Mouse (Mus musculus): ENCODE results near the gene Stag2. TPM values are rescaled to one million over a fixed set of nuclear protein-coding genes. Genes with fewer than 3 reads are reported as not detected.

The Stag2 gene
- polyA plus RNA-seq, 1 experiment from 2014 or later, result 42.9 TPM

GRCm38 (mm10) chrX:42165455-42165854 lies 16.3 kb downstream of the Stag2 start:
- WGBS, result 86% methylated on average over 1 of the region's 1 CpGs
- no peaks in the 10 kb centered on the region for H3K9me3 ChIP-seq (ENCODE audit: control insufficient read depth, low read length)
- 0 out of 4 replicates have a peak, but pooled peaks cover 0 to 2% of the 10 kb centered on the region in 2 experiments for H3K4me1 ChIP-seq (ENCODE audit: control insufficient read depth in 2 of 2, insufficient read depth in 2 of 2, low read length in 2 of 2)
- no peak overlapping the region for H3K27ac ChIP-seq (replicated peaks in 1 of 2; ENCODE audit: control insufficient read depth in 1 of 2, insufficient read depth in 1 of 2, low read depth in 2 of 2, low read length in 2 of 2)
- H3K9ac ChIP-seq (ENCODE audit: low read length), result no peak overlapping the region
- H3K4me3 ChIP-seq (ENCODE audit: control insufficient read depth in 1 of 2, insufficient read depth in 1 of 2, low read depth in 1 of 2, low read length in 2 of 2), result no peak overlapping the region
- no peak for ATAC-seq (ENCODE audit: insufficient number of reproducible peaks, insufficient read depth, low FRiP score, low read depth)
- no peaks in the 10 kb centered on the region for H3K27me3 ChIP-seq (ENCODE audit: control insufficient read depth, insufficient read depth, low read length)
- no peaks in the 10 kb centered on the region for H3K36me3 ChIP-seq (ENCODE audit: control insufficient read depth, insufficient read depth, low read length)
- H3K4me2 ChIP-seq (ENCODE audit: low read length), result no peak overlapping the region

- no peak for ATAC-seq (ENCODE audit: insufficient number of reproducible peaks, insufficient read depth, low FRiP score, low read depth)
Measured at GRCm38 (mm10) chrX:42170811-42171210, 21.7 kb downstream of the Stag2 start.

GRCm38 (mm10) chrX:42187590-42187989 lies 38.5 kb downstream of the Stag2 start:
- H3K27me3 ChIP-seq (ENCODE audit: control insufficient read depth, insufficient read depth, low read length), result no peaks in the 10 kb centered on the region
- 64% methylated on average over 3 of the region's 3 CpGs for WGBS

More at GRCm38 (mm10) chrX:42170811-42171210, 21.7 kb downstream of the Stag2 start:
- Histone ChIP-seq H3K4me3 (ENCODE audit: control insufficient read depth in 1 of 2, insufficient read depth in 1 of 2, low read depth in 1 of 2, low read length in 2 of 2) (no peak overlapping the region), H3K27ac (replicated peaks in 1 of 2; ENCODE audit: control insufficient read depth in 1 of 2, insufficient read depth in 1 of 2, low read depth in 2 of 2, low read length in 2 of 2) (no peak overlapping the region), H3K4me1 (ENCODE audit: control insufficient read depth in 2 of 2, insufficient read depth in 2 of 2, low read length in 2 of 2) (0 out of 4 replicates have a peak, but pooled peaks cover 0 to 2% of the 10 kb centered on the region in 2 experiments), H3K27me3 (ENCODE audit: control insufficient read depth, insufficient read depth, low read length) (no peaks in the 10 kb centered on the region), H3K36me3 (ENCODE audit: control insufficient read depth, insufficient read depth, low read length) (no peaks in the 10 kb centered on the region), H3K9me3 (ENCODE audit: control insufficient read depth, low read length) (no peaks in the 10 kb centered on the region), H3K4me2 (ENCODE audit: low read length) (no peak overlapping the region), H3K9ac (ENCODE audit: low read length) (no peak overlapping the region)
- WGBS, result 83% methylated on average over 5 of the region's 5 CpGs

GRCm38 (mm10) chrX:42188825-42189426 lies 39.8 kb downstream of the Stag2 start:
- no peak for ATAC-seq (ENCODE audit: insufficient number of reproducible peaks, insufficient read depth, low FRiP score, low read depth)
- 83% methylated on average over 2 of the region's 2 CpGs for WGBS
- Histone ChIP-seq H3K36me3 (ENCODE audit: control insufficient read depth, insufficient read depth, low read length) (no peaks in the 10 kb centered on the region), H3K9me3 (ENCODE audit: control insufficient read depth, low read length) (no peaks in the 10 kb centered on the region), H3K9ac (ENCODE audit: low read length) (no peak overlapping the region), H3K4me3 (ENCODE audit: control insufficient read depth in 1 of 2, insufficient read depth in 1 of 2, low read depth in 1 of 2, low read length in 2 of 2) (no peak overlapping the region), H3K27ac (replicated peaks in 1 of 2; ENCODE audit: control insufficient read depth in 1 of 2, insufficient read depth in 1 of 2, low read depth in 2 of 2, low read length in 2 of 2) (no peak overlapping the region), H3K4me1 (ENCODE audit: control insufficient read depth in 2 of 2, insufficient read depth in 2 of 2, low read length in 2 of 2) (no peaks in the 10 kb centered on the region), H3K4me2 (ENCODE audit: low read length) (no peak overlapping the region), H3K27me3 (ENCODE audit: control insufficient read depth, insufficient read depth, low read length) (no peaks in the 10 kb centered on the region)

More at GRCm38 (mm10) chrX:42187590-42187989, 38.5 kb downstream of the Stag2 start:
- H3K4me2 ChIP-seq (ENCODE audit: low read length), result no peak overlapping the region
- H3K9ac ChIP-seq (ENCODE audit: low read length), result no peak overlapping the region
- no peak for ATAC-seq (ENCODE audit: insufficient number of reproducible peaks, insufficient read depth, low FRiP score, low read depth)
- H3K36me3 ChIP-seq (ENCODE audit: control insufficient read depth, insufficient read depth, low read length), result no peaks in the 10 kb centered on the region
- no peak overlapping the region for H3K4me3 ChIP-seq (ENCODE audit: control insufficient read depth in 1 of 2, insufficient read depth in 1 of 2, low read depth in 1 of 2, low read length in 2 of 2)
- no peaks in the 10 kb centered on the region for H3K4me1 ChIP-seq (ENCODE audit: control insufficient read depth in 2 of 2, insufficient read depth in 2 of 2, low read length in 2 of 2)
- H3K9me3 ChIP-seq (ENCODE audit: control insufficient read depth, low read length), result no peaks in the 10 kb centered on the region
- no peak overlapping the region for H3K27ac ChIP-seq (replicated peaks in 1 of 2; ENCODE audit: control insufficient read depth in 1 of 2, insufficient read depth in 1 of 2, low read depth in 2 of 2, low read length in 2 of 2)

DNA sequence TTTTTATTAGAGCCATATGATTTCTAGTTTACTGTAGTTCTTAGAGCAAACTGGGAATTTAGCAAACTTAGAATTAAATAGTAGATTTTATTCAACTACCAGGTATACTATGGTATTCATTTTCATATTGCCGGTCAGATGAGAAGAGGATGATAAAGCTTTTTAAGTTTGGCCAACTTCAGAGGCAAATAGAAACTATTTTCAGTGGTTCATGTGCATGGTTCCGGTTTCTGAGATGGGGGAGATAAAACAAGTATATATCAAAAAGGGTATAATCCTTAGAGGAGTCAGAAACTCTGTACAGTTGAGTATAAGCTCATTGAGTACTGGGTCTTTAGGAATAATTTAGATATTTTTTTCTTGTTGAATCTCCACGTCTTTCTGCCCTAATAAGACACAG lies 45.5 kb downstream of the Stag2 start:
- H3K27me3 ChIP-seq (ENCODE audit: control insufficient read depth, insufficient read depth, low read length), result no peaks in the 10 kb centered on the region
- no peak for ATAC-seq (ENCODE audit: insufficient number of reproducible peaks, insufficient read depth, low FRiP score, low read depth)
- H3K27ac ChIP-seq (replicated peaks in 1 of 2; ENCODE audit: control insufficient read depth in 1 of 2, insufficient read depth in 1 of 2, low read depth in 2 of 2, low read length in 2 of 2), result no peak overlapping the region
- no peak overlapping the region for H3K4me3 ChIP-seq (ENCODE audit: control insufficient read depth in 1 of 2, insufficient read depth in 1 of 2, low read depth in 1 of 2, low read length in 2 of 2)
- H3K4me2 ChIP-seq (ENCODE audit: low read length), result no peak overlapping the region
- no peaks in the 10 kb centered on the region for H3K4me1 ChIP-seq (ENCODE audit: control insufficient read depth in 2 of 2, insufficient read depth in 2 of 2, low read length in 2 of 2)
- H3K36me3 ChIP-seq (ENCODE audit: control insufficient read depth, insufficient read depth, low read length), result no peaks in the 10 kb centered on the region
- 77% methylated on average over 3 of the region's 3 CpGs for WGBS
- no peak overlapping the region for H3K9ac ChIP-seq (ENCODE audit: low read length)
- no peaks in the 10 kb centered on the region for H3K9me3 ChIP-seq (ENCODE audit: control insufficient read depth, low read length)

- Histone ChIP-seq H3K4me3 (ENCODE audit: control insufficient read depth in 1 of 2, insufficient read depth in 1 of 2, low read depth in 1 of 2, low read length in 2 of 2) (no peak overlapping the region), H3K36me3 (ENCODE audit: control insufficient read depth, insufficient read depth, low read length) (peaks cover 11% of the 10 kb centered on the region), H3K4me2 (ENCODE audit: low read length) (no peak overlapping the region), H3K27ac (replicated peaks in 1 of 2; ENCODE audit: control insufficient read depth in 1 of 2, insufficient read depth in 1 of 2, low read depth in 2 of 2, low read length in 2 of 2) (no peak overlapping the region), H3K9me3 (ENCODE audit: control insufficient read depth, low read length) (no peaks in the 10 kb centered on the region), H3K4me1 (ENCODE audit: control insufficient read depth in 2 of 2, insufficient read depth in 2 of 2, low read length in 2 of 2) (no peaks in the 10 kb centered on the region), H3K27me3 (ENCODE audit: control insufficient read depth, insufficient read depth, low read length) (no peaks in the 10 kb centered on the region), H3K9ac (ENCODE audit: low read length) (no peak overlapping the region)
- 82% methylated on average over 4 of the region's 4 CpGs for WGBS
- ATAC-seq (ENCODE audit: insufficient number of reproducible peaks, insufficient read depth, low FRiP score, low read depth), result no peak
Measured at GRCm38 (mm10) chrX:42202482-42202881, 53.4 kb downstream of the Stag2 start.

GRCm38 (mm10) chrX:42215742-42216141 lies 66.6 kb downstream of the Stag2 start:
- ATAC-seq (ENCODE audit: insufficient number of reproducible peaks, insufficient read depth, low FRiP score, low read depth), result no peak
- 87% methylated on average over 1 of the region's 1 CpGs for WGBS
- no peak overlapping the region for H3K4me3 ChIP-seq (ENCODE audit: control insufficient read depth in 1 of 2, insufficient read depth in 1 of 2, low read depth in 1 of 2, low read length in 2 of 2)
- H3K27me3 ChIP-seq (ENCODE audit: control insufficient read depth, insufficient read depth, low read length), result no peaks in the 10 kb centered on the region
- H3K36me3 ChIP-seq (ENCODE audit: control insufficient read depth, insufficient read depth, low read length), result peaks cover 7% of the 10 kb centered on the region
- H3K27ac ChIP-seq (replicated peaks in 1 of 2; ENCODE audit: control insufficient read depth in 1 of 2, insufficient read depth in 1 of 2, low read depth in 2 of 2, low read length in 2 of 2), result no peak overlapping the region
- no peaks in the 10 kb centered on the region for H3K9me3 ChIP-seq (ENCODE audit: control insufficient read depth, low read length)
- no peak overlapping the region for H3K4me2 ChIP-seq (ENCODE audit: low read length)
- no peak overlapping the region for H3K9ac ChIP-seq (ENCODE audit: low read length)
- no peaks in the 10 kb centered on the region for H3K4me1 ChIP-seq (ENCODE audit: control insufficient read depth in 2 of 2, insufficient read depth in 2 of 2, low read length in 2 of 2)

- 68% methylated on average over 10 of the region's 10 CpGs for WGBS
- H3K4me2 ChIP-seq (ENCODE audit: low read length), result no peak overlapping the region
- no peak overlapping the region for H3K4me3 ChIP-seq (ENCODE audit: control insufficient read depth in 1 of 2, insufficient read depth in 1 of 2, low read depth in 1 of 2, low read length in 2 of 2)
- H3K36me3 ChIP-seq (ENCODE audit: control insufficient read depth, insufficient read depth, low read length), result peaks cover 33% of the 10 kb centered on the region
- H3K9me3 ChIP-seq (ENCODE audit: control insufficient read depth, low read length), result no peaks in the 10 kb centered on the region
- H3K27ac ChIP-seq (replicated peaks in 1 of 2; ENCODE audit: control insufficient read depth in 1 of 2, insufficient read depth in 1 of 2, low read depth in 2 of 2, low read length in 2 of 2), result no peak overlapping the region
- no peak for ATAC-seq (ENCODE audit: insufficient number of reproducible peaks, insufficient read depth, low FRiP score, low read depth)
- H3K4me1 ChIP-seq (ENCODE audit: control insufficient read depth in 2 of 2, insufficient read depth in 2 of 2, low read length in 2 of 2), result no peaks in the 10 kb centered on the region
- no peaks in the 10 kb centered on the region for H3K27me3 ChIP-seq (ENCODE audit: control insufficient read depth, insufficient read depth, low read length)
- H3K9ac ChIP-seq (ENCODE audit: low read length), result no peak overlapping the region
Measured at GRCm38 (mm10) chrX:42250342-42250741, 101.2 kb downstream of the Stag2 start.

Measured in heart, embryonic 14.5 days (tissue).